Mouse (Mus musculus) layer of hippocampus, postnatal 10 days (tissue): Measurements from ENCODE around the gene Ckb. TPM values are rescaled to one million over a fixed set of nuclear protein-coding genes. Genes with fewer than 3 reads are reported as not detected.
"Not testable (repeated sequence)": the region's sequence is repeated elsewhere in the genome, so short reads cannot be mapped to it uniquely, and the experiment has no call there.

Source experiments
- DNase-seq, 2 experiments: peaks; one replicate each; pipeline ENCODE4 v3.0.0; 2021; ENCODE audit warnings: low spot score in 2 of 2
- total RNA-seq, 2 experiments: library from RNA; stranded (reverse); gene quantifications; 2 replicates each; pipeline ENCODE4 v1.2.3; 2021

The Ckb gene
- total RNA-seq, 2 experiments from 2014 or later = 969 to 1,026 TPM

DNA sequence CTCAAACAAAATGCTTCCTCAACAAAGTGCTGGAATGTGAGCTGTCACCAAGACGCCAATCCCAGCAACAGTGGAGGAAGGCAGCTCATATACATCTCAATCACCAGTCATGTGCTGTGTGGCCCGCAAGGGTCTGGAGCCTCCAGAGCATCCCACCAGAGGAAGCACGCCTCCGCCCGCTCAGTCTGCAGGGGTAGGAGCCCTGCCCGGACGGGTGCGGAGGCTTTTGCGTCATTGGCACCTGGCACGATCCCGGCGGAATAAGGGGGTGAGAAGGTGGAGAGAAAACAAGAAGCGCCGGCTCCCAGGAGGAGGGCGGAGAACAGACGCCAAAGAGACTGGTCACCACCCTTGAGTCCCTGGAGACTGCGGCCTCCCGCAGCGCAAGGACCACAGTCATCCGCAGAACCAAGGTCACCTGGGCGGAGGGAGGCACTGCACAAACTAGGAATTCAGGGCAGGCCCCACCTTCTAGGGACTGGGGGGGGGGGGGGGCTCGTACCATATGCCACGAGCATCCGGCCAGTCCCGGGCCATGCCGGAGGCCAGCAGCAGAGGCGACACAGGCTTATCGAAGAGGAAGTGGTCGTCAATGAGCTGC, 1.7 kb downstream of the Ckb start:
- DNase-seq = peak in 1 of 2 experiments; percentile 57

DNA sequence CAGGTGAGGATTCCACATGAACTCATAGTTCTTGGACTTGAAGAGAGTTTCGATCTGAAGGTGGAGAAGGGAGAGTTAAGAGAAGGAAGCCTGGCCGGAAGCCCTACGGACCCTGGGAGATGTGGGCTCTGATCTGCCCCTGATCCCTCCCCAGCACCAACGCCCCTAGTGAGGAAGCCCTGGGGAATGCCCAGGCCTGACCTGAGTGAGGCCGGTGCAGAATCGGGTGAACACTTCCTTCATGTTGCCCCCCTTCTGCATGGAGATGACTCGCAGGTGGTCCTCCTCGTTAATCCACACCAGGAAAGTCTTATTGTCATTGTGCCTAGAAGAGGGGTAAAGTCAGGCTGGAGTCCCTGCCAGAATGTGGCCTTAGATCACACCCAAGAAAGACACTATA, 2.2 kb downstream of the Ckb start:
- DNase-seq = no peak

DNA sequence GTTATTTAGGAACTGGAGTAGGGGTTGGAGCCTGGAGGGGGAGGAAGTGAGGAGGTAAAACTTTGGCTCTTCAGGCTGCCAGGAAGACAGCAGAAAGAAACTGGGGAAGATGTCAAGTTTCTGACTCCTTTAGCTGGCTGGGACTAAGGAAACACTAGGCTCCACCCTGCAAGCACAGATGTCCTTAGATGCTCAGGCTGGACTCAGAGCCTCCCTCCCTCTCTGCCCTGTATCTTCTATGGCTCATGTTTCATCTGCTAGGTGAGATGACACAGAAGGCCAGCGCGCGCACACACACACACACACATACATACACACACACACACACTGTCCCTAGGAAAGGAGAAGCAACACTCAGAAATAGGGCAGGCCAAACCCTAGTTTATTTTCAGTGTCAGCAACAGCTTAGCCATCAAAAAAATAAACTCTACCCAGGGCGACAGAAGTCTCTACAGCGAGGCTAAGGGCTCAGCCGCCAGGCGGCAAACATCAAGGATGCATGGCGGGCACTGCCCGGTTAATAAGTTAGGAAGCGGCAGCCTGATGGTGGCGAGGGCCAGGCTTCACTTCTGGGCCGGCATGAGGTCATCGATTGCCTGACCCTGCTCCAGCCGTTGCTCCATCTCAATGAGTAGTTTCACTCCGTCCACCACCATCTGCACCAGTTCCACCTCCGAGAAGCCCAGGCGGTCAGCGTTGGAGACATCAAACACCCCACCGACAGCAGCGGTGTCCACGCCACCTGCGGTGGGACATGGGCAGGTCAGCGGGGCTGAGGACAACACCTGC, 2.9 kb downstream of the Ckb start:
- DNase-seq = no peak

DNA sequence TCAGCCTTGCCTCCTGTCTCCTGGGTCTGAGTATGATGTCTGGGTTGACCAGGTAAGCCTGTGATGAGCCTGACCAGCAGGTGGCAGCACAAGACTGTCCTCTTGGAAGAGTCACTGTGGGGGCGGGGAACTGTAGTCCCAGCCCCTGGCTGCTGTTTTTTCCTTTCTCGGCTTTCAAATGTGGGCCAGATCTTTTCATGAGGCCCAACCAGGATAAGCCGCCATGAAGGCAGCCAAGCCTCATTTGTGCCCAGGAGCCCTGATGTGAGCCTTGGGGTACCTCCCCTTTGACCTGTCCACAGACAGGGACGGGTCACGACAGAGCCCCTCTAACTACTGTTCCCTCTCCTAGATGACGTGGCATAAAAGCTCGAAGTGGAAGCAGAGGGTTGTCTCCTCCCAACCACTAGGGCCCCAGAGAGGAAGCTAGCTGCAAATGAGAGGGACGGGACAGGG, 3.7 kb downstream of the Ckb start:
- peak; percentile 98 for DNase-seq

DNA sequence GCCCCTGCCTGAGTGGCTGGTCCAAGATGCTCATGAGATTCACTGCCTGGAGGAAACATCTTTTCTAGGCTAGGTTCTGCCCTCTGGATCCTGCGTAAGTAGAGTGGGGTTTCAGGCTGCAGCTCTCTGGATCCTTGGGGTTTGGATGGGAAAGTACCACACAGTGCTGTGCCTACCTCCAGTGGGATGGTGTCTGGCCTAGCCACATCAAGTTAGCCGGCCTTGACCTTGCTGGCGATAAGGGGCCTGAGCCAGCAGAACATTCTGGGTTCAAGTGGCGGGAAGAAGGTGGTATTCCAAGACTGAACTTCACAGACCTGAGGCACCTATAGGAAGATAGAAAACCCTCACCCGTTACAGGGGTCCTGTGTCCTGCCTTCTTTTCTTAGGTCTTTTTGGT, 4.7 kb downstream of the Ckb start:
- DNase-seq = no peak

DNA sequence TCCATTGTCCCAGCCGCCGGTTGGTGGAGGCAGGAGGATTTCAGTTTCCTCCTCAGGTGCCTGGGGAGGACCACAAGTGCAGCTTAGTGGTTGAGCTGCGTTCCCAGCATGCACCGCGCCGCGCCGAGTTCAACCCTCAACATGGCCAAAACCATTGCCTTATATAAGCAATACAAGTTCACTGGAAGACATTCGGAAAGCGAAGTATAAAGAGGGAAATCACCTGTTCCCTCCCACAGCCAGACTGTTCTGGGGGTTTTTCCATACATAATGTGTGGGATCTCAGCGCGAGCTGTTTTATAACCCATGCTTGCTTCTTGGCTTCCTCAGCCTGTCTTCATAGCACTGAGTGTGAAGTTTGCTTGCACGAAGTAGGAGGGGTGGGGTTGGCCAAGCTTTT, 5.8 kb downstream of the Ckb start:
- no peak for DNase-seq

DNA sequence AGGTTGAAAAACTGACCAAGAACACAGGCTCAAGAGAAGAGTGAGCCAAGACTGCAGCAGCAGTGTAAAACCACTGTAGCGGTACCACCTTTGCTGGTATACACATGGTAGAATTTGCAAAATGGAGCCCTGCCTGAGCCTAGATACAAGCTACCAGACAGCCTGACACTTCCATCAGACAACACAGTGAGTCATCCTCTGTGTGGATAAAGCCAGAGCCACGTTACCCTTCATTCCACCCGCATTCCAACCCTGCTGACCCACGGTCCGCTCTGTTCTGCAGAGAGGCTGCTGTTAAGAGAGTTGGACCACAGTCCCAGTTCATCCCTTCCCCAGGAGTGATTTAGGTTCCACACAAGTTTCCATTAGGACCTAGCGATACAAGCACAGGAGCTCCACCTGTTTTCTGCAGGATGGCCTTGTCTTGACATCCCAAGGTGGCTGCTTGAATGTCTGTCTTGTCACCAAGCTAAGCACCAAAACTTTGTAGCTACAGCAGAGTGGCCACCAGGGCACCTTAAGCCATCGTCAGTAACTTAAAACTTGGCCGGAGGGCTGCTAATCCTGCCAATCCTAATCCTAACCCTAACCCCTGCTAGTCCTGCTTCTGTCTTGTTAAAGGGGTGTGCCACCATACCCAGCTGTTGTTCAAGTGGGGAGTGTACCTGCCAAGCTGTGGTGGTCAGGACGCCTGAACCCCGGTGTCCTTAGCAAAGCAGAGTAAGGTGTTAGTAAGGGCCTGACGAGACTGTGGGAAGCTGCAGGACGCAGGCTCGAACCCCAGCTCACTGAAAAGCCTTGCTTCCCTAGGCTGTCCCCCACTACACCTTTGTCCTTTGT, 6.9 kb downstream of the Ckb start:
- DNase-seq = no peak

DNA sequence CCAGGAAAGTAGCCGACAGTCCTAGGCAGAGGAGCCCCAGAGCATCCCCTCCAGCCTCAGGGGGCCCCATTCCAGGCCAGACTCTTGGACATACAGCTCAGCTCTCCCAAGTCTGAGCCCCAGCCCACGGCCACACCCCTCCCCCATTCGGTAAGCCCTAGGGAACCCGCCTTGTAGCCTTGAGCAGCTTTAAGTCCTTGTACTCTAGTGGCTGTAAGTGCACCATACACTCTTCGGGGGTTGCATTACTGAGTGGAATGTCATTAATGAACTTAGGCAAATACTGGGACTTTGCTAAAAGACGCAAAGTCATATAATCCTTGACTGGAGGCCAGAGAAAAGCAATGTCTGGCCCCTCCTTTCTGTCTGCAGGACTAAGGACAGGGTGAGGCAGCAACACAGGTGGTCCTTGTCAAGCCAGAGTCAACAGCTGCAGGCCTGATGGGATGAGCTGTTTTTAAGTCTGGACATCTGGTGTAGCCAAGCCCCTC, 7.9 kb downstream of the Ckb start:
- no peak for DNase-seq

DNA sequence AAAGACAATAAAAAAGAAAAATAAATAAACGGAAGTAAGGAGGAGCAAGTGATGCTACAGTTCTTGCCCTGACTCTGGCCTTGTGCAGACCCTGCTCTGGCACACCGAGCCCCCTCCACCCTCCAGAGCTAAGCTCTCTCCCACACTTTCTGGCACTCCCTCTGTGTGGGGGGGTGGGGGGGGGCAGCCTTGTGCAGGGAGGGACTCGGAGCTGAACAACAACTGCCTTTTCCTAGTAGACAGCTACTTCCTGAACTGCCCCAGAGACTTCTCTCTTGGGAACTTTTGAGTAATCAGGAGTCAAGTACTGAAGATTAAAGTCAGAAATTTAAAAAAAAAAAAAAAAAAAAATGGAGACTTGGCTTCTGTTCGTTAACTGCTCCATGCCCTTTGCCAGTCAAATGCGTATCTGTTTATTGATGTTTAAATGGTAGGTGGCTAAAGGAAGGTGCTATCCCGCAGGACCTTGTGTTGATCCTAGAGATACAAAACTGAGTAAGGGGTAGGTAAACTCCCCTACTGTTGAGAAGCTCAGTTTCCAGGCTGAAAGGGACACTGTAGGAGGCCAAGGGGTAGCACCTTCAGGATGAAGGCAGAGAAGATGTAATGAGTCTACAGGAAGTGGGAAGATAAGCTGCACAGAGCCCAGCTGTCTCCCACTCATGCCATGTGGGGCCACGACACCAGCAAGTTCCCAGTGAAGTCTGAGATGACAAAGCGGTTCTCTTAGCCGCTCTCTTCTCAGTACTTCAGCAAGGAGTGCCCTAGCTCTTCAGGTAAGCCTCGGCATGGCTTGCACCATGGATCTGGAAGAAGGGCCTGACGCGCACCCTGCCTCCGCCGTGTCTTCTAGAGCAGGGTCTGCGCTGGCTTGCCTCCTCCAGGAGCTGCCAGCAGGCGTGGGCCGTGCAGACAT, 8.7 kb downstream of the Ckb start:
- no peak for DNase-seq

DNA sequence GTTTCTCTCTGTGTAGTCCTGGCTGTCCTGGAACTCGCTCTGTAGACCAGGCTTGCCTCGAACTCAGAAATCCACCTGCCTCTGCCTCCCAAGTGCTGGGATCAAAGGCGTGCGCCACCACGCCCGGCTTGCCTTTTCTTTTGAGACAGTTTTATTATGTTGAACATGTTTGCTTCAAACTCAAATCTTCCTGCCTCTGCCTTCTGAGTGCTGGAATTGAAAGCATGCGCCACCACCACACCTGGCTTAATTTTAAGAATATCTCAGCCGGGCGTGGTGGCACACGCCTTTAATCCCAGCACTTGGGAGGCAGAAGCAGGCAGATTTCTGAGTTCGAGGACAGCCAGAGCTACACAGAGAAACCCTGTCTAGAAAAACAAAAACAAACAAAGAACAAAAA, 10.6 kb downstream of the Ckb start:
- not testable (repeated sequence) for DNase-seq

DNA sequence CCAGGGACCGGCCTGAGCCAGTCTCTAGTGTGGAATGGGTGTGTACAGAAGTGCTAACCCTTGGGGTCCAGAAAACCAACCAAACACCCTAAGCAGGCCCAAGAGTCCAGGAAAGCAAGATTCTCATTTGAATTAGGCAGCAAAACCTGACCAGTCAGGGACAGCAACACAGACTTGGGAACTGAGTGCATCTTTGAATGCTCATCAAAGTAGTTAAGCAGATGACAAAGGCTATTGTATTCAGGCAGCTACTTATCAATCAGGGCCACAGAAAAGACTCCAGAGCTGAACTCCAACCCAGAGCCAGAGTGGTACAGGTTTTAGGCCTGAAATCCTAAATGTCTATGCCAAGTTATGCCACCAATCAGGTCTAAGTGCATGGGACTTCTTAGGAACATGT, 11.5 kb downstream of the Ckb start:
- no peak for DNase-seq

DNA sequence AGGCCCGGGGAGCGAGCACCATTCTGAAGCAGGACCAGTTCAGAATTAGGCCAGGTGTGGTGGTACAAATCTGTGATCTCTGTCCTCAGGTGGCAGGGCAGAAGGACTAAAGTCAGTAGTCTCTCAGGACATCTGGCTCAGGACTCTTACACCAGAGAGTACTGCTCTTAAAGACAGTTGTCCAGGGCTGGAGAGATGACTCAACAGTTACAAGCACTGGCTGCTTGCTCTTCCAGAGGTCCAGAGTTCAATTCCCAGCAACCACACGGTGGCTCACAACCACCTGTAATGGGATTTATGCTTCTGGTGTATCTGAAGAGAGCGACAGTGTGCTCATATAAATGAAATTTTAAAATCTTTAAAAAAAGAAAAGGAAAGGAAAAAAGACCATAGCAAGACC, 12.8 kb downstream of the Ckb start:
- DNase-seq = no peak

DNA sequence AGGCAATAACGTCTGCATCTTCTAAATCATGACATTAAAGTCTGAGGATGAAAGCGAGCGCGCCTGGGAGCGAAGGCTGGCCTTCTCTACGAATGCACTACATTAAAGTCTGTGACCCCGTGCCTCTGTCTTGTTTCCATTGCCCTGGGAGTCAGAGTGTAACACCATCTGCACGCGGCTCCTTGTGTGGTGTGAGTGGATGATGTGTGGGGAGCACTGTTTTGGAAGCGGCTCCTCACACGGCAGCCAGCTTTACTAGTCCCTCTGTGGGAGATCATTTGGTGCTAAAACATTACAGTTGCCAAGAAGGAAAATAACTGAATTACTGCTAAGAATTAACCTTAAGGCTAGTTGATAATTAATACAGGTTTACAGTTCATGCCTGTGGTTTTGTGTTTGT, 16.4 kb downstream of the Ckb start:
- no peak for DNase-seq

DNA sequence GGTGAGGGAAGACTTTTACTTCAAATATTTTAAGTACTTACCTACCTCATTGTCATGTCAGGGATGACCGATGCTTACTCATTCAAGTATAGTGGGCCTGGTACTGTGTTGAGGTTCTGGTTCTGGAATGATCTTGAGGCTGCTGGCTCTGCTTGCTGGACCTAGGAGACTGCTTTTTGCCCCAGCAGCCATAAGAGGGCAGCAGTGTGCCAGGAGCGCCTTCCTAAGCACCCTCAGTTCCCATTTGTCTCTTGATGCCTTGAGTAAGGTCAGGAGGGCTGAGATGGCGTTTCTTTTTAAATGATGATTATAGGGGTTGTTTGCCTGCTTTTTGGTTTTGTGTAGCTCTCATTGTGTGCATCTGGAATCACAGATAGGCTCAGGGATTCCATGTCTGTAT, 18.7 kb downstream of the Ckb start:
- DNase-seq = peak; percentile 79 to 83

DNA sequence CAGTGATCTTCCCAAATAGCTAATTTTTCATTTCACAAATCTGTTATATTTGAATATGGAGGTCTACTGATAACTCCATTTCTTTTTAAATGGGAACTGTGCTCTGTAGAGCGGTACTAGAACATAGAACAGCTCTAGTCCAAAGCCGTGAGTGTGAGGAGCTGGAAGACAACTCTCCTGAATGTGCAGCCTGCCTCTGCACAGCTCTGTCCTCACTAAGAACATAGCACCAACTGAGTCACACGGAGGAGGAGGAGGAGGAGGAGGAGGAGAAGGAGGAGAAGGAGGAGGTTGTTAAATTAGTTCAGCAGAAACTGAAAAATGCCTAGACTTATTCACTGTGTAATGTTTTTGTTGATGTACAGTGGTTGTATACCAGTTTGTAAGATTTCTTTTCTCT, 19.2 kb downstream of the Ckb start:
- DNase-seq = no peak

DNA sequence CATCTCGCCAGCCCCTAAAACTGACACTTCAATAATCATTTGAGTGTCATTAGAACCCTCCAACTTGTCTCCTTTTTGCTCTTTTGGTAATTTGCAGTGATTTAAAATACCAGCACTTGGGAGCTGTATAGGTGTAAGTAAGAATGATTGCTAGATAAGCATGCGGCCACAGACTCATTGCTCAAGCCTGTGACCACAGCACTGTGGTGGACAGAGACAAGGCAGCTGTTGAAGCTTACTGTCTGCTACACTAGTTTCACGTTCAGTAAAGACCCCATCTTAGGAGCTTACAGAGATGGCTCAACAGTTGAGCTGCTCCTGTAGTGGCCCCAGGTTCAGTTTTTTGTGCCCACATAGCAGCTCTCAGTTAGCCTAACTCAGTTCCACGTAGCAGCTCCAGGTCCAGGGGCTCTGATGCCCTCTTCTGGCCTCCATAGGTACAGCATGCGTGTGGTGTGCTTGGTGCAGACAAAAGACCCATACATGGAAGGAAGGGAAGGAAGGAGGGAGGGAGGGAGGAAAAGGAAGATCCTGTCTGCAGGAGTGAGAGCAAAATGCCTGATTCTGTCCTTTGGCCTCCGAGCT, 24.0 kb downstream of the Ckb start:
- DNase-seq = peak; percentile 75 to 80
